Mouse (Mus musculus) right cerebral cortex, adult 18-20 months (tissue): ENCODE results near the gene Ppp5c.

Experiments used
- DNase-seq: peaks from one replicate; pipeline ENCODE4 v3.0.0; 2022; ENCODE audit warnings: mixed read lengths

Gene Ppp5c

GRCm38 (mm10) chr7:17050933-17051594 lies 23.3 kb upstream of the Ppp5c start:
- peak; percentile 50 for DNase-seq

GRCm38 (mm10) chr7:17050491-17050890 lies 22.8 kb upstream of the Ppp5c start:
- no peak for DNase-seq

- DNase-seq, result no peak
These were observed 20.9 kb upstream of the Ppp5c start for GRCm38 (mm10) chr7:17048431-17049190.

DNA sequence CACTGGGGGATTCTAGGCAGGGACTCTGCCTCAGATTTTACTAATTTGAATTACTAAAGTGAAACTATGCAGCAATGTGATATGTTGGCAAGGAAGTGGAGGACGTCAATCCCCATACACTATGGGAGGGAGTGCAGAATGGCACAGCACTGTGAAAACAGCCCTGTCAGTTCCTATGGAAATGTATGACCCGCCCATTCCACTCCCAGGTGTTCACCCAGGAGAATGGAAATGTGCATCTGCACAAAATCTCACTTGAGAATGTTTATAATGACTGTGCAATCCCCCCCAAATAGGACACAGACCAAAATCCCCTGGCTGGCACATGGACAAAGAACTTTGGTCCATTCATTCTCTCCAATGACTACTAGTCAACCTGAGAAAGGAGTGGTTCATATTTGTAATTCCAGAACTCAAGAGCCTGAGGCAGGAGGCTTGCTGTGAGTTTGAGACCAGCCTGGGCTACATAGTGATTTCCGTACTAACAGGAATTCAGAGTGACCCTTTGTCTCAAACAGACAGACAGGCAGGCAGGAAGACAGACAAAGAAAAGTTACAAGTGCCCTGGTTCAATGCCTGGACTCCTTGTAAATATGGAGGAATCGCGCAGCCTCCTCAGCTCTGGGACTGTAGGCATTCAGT lies 19.4 kb upstream of the Ppp5c start:
- no peak for DNase-seq

DNA sequence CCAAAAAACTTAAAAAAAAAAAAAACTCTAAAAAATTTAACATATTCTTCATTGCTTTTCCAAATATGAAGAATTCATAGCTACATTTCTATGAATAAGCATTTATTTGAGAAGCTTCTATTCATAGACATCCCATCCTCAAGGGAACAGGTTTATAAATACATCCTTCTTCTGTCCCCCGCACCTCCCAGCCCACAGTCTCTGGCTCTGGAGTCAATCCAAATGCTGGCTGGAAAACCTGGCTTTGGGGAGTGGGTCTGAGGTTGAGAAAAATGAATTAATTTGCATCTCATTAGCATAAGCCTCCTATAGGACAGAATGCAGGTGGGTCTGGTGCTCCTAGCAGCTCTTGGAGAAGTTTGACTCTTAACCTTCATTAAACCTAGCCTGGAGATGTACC lies 18.0 kb upstream of the Ppp5c start:
- peak; percentile 66 for DNase-seq

DNA sequence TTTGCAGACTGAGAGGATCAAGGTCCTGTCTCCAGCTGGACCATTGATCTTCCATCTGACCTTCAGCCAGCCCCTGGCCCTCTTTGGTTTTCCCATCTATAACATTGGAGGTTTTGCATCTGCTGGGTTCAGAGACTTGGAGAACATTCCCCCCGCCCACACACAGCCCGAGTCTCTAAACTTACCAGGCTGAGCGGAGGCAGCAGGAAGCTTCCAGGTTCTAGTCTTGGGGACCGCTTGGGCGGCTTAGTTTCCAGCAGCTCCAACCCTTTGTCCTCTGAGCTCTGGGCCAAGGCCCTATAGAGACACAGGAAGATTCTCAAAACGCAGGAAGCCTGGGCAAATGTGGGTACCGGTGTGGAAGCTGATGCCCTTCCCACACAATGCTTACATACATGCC lies 11.6 kb upstream of the Ppp5c start:
- DNase-seq, result peak; percentile 62

DNA sequence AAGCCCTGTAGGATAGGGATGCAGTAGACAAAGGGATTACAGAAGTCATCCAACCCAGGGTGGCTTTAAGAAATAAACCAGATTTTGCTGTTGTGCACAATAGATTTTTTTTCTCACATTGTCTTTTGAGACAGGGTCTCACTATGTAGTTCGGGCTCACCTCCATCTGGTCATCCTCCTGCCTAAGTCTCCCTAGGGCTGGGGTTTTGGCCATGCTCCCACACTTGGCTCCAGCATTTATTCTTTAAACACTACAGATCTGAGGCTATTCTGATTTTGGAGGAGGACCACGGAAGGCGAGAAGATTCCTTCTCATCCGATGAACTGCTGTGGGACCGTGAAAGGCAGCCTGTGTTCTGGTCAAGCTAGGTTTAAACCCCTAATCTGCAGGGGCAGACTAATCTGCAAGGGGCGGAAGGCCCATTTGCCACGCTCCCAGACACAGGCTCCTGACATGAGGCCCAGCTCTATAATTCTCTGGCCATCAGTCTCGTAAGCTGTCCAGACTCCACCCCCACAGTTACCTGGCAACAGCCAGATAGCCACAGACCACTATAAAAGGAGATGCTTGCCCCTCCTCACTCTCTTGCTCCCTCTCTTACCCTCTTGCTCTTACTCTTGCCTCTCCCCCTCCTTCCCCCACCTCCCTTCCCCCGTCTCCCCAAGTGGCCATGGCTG lies 10.4 kb upstream of the Ppp5c start:
- no peak for DNase-seq

DNA sequence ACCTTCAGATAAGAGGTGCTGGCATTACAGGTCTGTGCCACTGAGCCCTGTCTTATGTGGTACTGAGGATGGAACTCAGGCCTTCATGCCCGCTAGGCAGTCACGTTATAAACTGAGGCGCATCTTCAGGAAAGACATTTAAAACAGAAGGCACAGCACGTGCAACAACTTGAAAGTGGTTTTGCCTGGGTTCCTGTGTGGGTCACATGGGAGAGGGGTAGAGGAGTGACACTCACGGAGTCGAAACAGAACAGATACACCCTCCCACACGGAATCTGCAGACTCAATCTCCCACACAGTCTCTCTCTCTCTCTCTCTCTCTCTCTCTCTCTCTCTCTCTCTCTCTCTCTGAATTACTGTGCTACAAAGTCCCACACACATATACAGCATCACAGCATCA lies 2.5 kb upstream of the Ppp5c start:
- DNase-seq, result no peak

DNA sequence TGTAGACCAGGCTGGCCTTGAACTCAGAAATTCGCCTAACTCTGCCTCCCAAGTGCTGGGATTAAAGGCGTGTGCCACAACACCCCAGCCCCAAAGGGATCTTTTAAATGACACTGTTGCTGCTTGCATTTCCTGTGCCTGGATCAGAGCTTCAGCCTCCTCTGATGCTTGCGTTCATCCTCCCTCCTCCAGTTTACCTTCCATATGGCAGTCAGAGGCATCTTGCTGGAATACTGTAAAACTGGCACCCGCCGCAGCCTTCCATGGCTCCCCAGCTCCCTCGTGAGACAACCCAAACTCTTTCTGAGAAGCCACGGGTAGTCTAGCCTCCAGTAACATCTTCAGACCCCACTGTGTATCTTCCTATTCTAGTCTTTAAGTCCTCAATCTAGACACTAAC lies 1.2 kb upstream of the Ppp5c start:
- DNase-seq, result peak; percentile 63

DNA sequence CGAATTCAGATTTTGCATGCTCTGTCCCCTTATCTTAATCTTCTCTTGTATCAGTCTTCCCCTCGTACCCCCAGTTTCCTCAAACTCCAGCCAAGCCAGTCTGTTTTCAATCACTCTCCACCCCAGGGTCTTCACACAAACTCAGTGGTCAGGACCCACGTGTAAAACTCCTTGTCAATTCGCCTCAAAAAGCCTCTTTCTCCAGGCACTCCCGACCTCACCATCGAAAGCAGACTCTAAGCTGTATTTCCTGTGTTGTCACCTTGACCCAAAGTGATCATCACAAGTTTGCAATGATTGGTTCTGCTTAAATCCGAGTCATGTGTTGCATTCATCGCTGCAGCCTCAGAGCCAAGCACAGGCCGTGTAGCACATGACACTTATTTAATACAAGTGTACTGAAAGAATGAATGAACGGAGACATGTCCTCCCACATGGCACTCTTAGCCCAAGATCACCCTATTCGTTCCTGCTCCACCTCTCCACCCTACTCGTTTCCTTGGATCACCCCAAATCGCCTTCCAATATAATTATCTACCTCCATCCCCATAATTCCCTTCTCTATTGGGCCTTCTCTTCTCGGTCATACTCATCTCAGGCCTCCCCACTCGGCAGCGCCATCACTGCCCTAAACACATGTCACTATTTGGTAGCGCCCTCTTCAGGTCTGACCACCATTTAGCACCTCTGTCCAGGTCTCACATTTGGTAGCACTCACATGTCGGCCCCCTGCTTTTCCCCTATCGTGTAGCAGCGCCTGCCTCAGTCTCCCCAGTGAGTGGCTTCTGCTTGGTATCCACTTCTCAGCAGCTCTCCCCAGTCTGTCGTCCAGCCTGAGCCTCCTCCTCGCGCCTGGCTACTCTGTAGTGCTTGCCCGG lies 775 bp downstream of the Ppp5c start:
- peak; percentile 67 for DNase-seq

- no peak for DNase-seq
These were observed 1.7 kb downstream of the Ppp5c start for GRCm38 (mm10) chr7:17025896-17026622.

DNA sequence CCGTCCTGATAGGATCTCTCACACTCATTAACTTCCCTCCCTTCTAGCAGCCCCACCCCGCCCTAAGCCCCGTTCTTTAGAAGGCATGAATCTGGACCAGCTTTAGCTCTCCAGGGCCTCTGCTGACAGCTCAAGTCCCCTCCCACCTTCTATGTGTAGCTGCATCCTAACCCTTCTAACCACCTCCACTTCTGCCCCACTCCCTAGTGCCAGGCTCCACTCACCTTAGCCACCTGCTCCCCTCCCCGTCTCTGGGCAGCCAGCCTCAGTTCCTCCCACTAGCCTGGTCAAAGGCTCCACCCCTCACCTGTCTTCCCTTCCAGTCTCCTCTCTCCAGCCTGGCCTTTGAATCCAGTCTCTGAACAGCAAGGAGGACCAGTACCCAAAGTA lies 2.2 kb downstream of the Ppp5c start:
- no peak for DNase-seq

- no peak for DNase-seq
These were observed 2.8 kb downstream of the Ppp5c start for GRCm38 (mm10) chr7:17024814-17025504.

DNA sequence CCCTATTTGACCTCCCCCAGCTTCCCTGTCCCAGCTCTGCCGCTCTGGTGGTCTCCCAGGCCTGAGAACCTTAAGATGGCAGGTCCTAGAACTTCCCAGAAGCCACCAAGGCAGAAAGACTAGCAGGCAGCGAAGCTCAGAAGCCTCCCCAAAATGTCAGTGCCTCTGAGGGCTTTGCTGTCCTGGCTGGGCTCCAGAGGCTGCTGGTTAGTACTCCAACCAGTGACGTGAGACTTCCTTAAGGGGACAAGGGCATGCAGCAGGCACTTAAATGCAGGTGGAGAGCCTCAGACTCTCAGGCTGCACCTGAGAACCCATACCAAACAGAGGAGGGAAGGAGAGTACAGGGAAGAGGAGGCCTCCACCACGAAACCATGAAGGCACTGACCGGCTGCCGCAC lies 3.6 kb downstream of the Ppp5c start:
- no peak for DNase-seq

DNA sequence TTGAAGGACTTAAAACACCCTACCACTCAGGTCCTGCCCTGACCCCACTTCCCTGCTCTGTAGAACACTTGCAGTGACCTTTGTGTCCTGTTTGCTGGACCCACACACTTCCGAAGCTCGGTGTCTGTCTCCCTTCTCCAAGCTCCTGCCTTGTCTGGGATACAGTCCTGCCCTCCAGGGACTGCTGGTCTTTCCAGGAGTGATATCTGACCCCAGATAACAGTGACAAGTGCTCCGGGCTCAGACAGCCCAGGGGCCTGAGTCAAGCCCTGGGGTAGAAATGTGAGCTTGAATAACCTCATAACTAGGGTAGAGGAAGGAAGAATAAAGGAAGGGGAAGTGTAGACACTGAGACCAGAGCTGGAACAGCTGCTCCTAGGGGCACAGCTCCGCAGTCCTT lies 4.0 kb downstream of the Ppp5c start:
- no peak for DNase-seq

DNA sequence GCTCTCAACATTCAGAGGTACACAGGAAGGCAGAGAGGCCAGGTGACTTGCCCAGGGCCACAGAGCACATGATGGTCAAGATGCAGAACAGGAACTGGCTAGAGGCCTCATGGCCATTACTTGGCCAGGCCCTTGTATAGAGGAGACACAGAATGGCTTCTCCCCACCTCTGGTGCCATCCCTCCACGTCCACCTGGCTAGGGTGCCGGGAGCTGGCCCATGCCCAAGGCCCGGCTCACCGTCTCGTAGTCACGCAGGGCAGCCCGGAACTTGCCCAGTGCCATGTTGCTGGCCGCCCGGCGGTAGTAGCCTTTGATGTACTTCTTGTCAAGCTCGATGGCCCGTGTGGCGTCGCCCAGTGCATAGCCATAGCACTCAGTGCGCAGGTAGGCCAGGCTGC lies 5.5 kb downstream of the Ppp5c start:
- DNase-seq, result no peak

DNA sequence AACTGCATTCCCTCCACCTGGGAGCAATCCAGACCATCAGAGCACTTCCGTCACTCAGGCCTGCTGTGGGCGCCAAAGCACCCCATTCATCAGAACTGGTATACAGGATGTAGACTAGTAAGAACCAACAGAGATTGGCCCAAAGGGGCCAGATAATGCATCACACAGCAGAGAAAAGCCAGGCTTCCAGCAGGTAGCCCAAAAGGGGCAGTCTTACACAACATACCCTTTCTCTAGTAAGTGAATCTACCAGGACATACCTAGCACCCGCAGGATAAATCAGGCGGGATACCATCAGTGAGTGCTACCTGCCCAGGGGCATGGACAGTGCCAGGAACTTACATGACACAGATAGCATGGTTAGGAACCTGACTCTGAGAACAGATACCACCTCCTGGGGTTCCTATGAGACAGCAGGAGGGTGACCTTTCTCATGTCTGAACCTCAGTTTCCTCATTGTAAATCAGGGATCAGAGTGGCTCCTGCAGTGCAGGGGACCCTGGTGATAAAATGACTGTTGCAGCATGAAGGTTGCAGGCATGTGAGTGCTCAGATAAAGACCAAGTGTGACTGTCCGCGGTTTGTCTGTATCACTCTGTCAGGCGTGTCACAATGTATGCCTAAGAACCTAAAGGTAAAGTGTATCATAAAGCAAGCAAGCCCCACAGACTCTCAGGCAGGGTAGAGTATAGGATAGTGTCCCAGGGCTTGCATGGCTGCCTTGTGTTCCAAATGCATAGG lies 8.1 kb downstream of the Ppp5c start:
- DNase-seq, result no peak

DNA sequence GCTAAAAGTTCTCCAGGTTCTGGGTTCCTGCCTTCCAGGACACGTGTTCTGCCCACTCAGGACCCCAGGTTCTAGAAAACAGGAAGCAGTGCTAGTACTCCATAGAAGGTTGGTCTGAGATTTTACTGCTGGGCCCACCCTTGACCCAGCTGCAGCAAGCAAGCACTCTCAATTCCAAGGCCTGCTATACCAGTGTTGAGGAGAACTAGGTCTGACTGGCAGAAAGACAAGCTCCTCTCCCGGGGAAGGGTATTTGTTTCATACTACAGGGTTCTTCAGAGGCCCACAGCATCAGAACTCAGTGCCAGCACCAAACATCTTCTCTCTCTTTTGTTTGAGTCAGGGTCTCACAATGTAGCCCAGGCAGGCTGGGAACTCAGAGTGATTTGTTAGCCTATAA lies 9.8 kb downstream of the Ppp5c start:
- DNase-seq, result no peak

GRCm38 (mm10) chr7:17017036-17017435 lies 10.7 kb downstream of the Ppp5c start:
- DNase-seq, result peak; percentile 97

GRCm38 (mm10) chr7:17015381-17015780 lies 12.3 kb downstream of the Ppp5c start:
- DNase-seq, result no peak
